ENCODE assay signal across 8 mouse cellular contexts in the genomic region with DNA sequence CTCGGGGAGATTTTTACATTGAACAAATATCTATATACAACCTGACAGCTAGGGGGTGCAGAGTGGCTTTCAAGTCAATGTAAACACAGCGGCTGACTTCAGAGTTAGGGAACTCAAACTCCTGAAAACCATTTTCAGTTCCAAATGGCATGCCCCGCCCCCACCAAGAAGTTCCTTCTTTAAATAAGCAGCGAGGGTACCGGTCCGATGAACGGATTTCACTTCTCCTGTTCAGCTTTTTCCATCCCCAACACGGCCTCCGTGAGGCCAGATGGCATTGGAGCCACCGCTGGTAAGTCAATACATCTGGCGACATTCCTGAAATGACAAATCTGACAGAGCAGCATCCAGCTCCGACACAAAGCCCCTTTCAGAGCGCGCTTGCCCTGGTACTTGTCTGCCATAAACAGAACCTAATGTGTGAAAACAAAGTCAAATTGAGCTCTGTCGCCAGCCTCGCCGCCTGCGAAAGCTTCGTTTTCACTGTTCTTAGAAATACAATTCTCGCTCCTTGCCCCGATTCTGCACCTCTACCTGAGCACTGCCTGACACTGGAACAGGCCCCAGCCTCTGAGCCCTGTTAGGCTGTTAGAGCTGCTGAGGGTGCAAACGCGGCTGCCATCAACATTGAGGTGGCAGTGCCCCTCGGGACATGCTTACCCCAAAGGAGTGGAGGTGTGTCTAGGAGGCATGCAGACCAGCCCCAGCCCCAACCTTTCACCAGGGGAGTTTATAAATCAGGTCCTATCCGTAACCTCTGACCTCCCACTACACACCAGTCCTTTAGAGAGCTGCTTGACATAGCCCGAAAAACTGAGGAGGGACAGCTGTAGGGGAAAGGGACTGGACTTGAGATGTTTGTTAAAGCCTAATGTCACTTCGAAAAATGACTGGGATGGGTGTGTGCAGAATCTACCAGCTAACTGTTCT.
DNase-seq lines count a peak whose midpoint lies in the region; ATAC-seq and TF ChIP-seq lines count a peak whose summit lies in the region.

No protein-coding gene starts in this region.

- 31% methylated on average over 27 of the region's 27 CpGs for WGBS in heart, adult 2 months
- WGBS in intestine, postnatal 0 days: 20% methylated on average over 27 of the region's 27 CpGs
- 32% methylated on average over 27 of the region's 27 CpGs for WGBS in liver, embryonic 12.5 days (ENCODE audit: insufficient replicate concordance)

- no peaks in the 10 kb centered on the region for H3K79me2 ChIP-seq in heart, adult 2 months (replicated peaks; ENCODE audit: control insufficient read depth, insufficient read depth, low read length)

- ATAC-seq in cerebellum, adult (ENCODE audit: insufficient number of reproducible peaks, low FRiP score, low TSS enrichment): no peak
- ATAC-seq in intestine, postnatal 0 days: peak; percentile 10; the same call in 1 of the 2 replicates
- no peak for ATAC-seq in liver, embryonic 12.5 days

- TF ChIP-seq POLR2A in heart, adult 2 months (IDR thresholded peaks at IDR 0.05; ENCODE audit: insufficient read depth, low read depth, low read length): no peak

- peak overlapping the region; percentile 60 for H3K4me2 ChIP-seq in intestine, postnatal 0 days (replicated peaks; ENCODE audit: low read depth)
- H3K4me2 ChIP-seq in liver, embryonic 12.5 days: peak overlapping the region; percentile 45

- no peak overlapping the region for H3K9ac ChIP-seq in heart, adult 2 months (ENCODE audit: low read depth, low read length)
- no peak overlapping the region for H3K9ac ChIP-seq in intestine, postnatal 0 days (ENCODE audit: low read depth, low read length)
- no peak overlapping the region for H3K9ac ChIP-seq in liver, embryonic 12.5 days

- 0 out of 2 replicates have a peak overlapping the region, but pooled peaks have one; percentile 5 for H3K4me3 ChIP-seq in brown adipose tissue, adult 24 weeks (ENCODE audit: insufficient read depth, low read depth, low read length)
- no peak overlapping the region for H3K4me3 ChIP-seq in heart, adult 2 months
- H3K4me3 ChIP-seq in intestine, postnatal 0 days (ENCODE audit: low read depth, low read length): peak overlapping the region; percentile 20; the same call in 1 of the 2 replicates
- peak overlapping the region; percentile 15; the same call in 1 of the 2 replicates for H3K4me3 ChIP-seq in liver, embryonic 12.5 days

- no peak overlapping the region for H3K27ac ChIP-seq in brown adipose tissue, adult 24 weeks (replicated peaks; ENCODE audit: low read depth, low read length)
- H3K27ac ChIP-seq in heart, adult 2 months: no peak overlapping the region
- no peak overlapping the region for H3K27ac ChIP-seq in intestine, postnatal 0 days (ENCODE audit: low read depth, low read length)
- H3K27ac ChIP-seq in liver, embryonic 12.5 days: no peak overlapping the region

- peak; percentile 2 for DNase-seq in cerebellum, adult 11-12 months
- DNase-seq in heart, adult 2 months: peak in 1 of 2 experiments; percentile 19
- peak; percentile 59 for DNase-seq in neural tube, embryonic 10.5 days (ENCODE audit: extremely low spot score, low spot score)
- DNase-seq in MN1 (ENCODE audit: low spot score): no peak

- H3K9me3 ChIP-seq in intestine, postnatal 0 days (ENCODE audit: control insufficient read depth): no peaks in the 10 kb centered on the region
- H3K9me3 ChIP-seq in liver, embryonic 12.5 days (replicated peaks): no peaks in the 10 kb centered on the region

- no peaks in the 10 kb centered on the region for H3K36me3 ChIP-seq in heart, adult 2 months (ENCODE audit: control insufficient read depth, insufficient read depth, low read length)
- no peaks in the 10 kb centered on the region for H3K36me3 ChIP-seq in intestine, postnatal 0 days (ENCODE audit: control insufficient read depth, insufficient read depth)
- no peaks in the 10 kb centered on the region for H3K36me3 ChIP-seq in liver, embryonic 12.5 days

- no peaks in the 10 kb centered on the region for H3K27me3 ChIP-seq in heart, adult 2 months (ENCODE audit: control insufficient read depth, insufficient read depth, low read length)
- H3K27me3 ChIP-seq in intestine, postnatal 0 days (replicated peaks; ENCODE audit: control insufficient read depth, insufficient read depth, low read length): no peaks in the 10 kb centered on the region
- no peaks in the 10 kb centered on the region; the same call in 1 of the 2 replicates for H3K27me3 ChIP-seq in liver, embryonic 12.5 days (replicated peaks)

- 0 out of 2 replicates have a peak, but pooled peaks have one; percentile 5 for TF ChIP-seq CTCF in heart, adult 2 months (IDR thresholded peaks at IDR 0.05)
- TF ChIP-seq CTCF in intestine, postnatal 0 days (IDR thresholded peaks at IDR 0.05; ENCODE audit: low read depth): peak; percentile 62

- TF ChIP-seq EP300 in heart, adult 2 months (IDR thresholded peaks at IDR 0.05; ENCODE audit: insufficient read depth, low read depth, low read length): no peak

- intact Hi-C loops in heart, adult 2 months (cut with DNase I): no loop called here

- no peaks in the 10 kb centered on the region for H3K4me1 ChIP-seq in brown adipose tissue, adult 24 weeks (ENCODE audit: control insufficient read depth, insufficient read depth, insufficient read length, low read length)
- H3K4me1 ChIP-seq in heart, adult 2 months (ENCODE audit: control insufficient read depth, insufficient read depth, low read length): no peaks in the 10 kb centered on the region
- 0 out of 2 replicates have a peak, but pooled peaks cover 6% of the 10 kb centered on the region for H3K4me1 ChIP-seq in intestine, postnatal 0 days (replicated peaks; ENCODE audit: control insufficient read depth, insufficient read depth, low read length)
- H3K4me1 ChIP-seq in liver, embryonic 12.5 days: 0 out of 2 replicates have a peak, but pooled peaks cover 3% of the 10 kb centered on the region
